Mouse (Mus musculus) heart, embryonic 12.5 days (tissue): ENCODE measurements around the gene Oas1c. TPM values are rescaled to one million over a fixed set of nuclear protein-coding genes. Genes with fewer than 3 reads are reported as not detected.

Experiments used
- microRNA-seq: library from miRNA; unstranded; fragments of <30 nt; microRNA quantifications from one replicate; pipeline ENCODE4, GENCODE M21; 2017
- polyA plus RNA-seq: library from polyadenylated mRNA; unstranded; fragments of >200 nt; fragmentation: Nextera tagmentation; extraction: Ambion mirVana; gene quantifications from 2 replicates; pipeline ENCODE4 v1.2.1, GENCODE M21; 2016

The Oas1c gene
- polyA plus RNA-seq, 1 experiment from 2014 or later: 0.19 TPM

Small RNA genes lying within 50 kb of the gene (microRNA-seq; reads per million reads assigned to microRNA genes)
- not detected for gene Gm22907

Other genes starting within 250 kb of the Oas1c start
- 17.1 and 17.3 TPM in 2 replicates for gene Tpcn1, start 223.8 kb downstream of the Oas1c start, polyA plus RNA-seq
- gene Iqcd, start 223.5 kb downstream of the Oas1c start, polyA plus RNA-seq: 0.19 and 0.33 TPM in 2 replicates
- gene Rita1, start 199.9 kb downstream of the Oas1c start, polyA plus RNA-seq: 9.1 and 10.8 TPM in 2 replicates
- gene Ddx54, start 199.8 kb downstream of the Oas1c start, polyA plus RNA-seq: 38.7 and 38.8 TPM in 2 replicates
- gene Cfap73, start 178.3 kb downstream of the Oas1c start, polyA plus RNA-seq: not detected in 2 replicates
- gene Rasal1, start 163.7 kb downstream of the Oas1c start, polyA plus RNA-seq: 0.21 TPM in 1 of 2 replicates, not detected in the other
- 0.24 and 0.28 TPM in 2 replicates for gene Dtx1, start 100.6 kb downstream of the Oas1c start, polyA plus RNA-seq
- gene Oas2, start 62.7 kb downstream of the Oas1c start, polyA plus RNA-seq: 0.08 and 0.11 TPM in 2 replicates
- 0.33 and 0.36 TPM in 2 replicates for gene Oas3, start 34.9 kb downstream of the Oas1c start, polyA plus RNA-seq
- gene Oas1e, start 17.0 kb downstream of the Oas1c start, polyA plus RNA-seq: not detected in 2 replicates
- not detected in 2 replicates for gene Oas1f, start 34.9 kb upstream of the Oas1c start, polyA plus RNA-seq
- not detected in 2 replicates for gene Oas1h, start 48.9 kb upstream of the Oas1c start, polyA plus RNA-seq
- not detected in 2 replicates for gene Oas1g, start 75.1 kb upstream of the Oas1c start, polyA plus RNA-seq
- gene Oas1a, start 95.0 kb upstream of the Oas1c start, polyA plus RNA-seq: 0.81 and 0.96 TPM in 2 replicates
- gene Oas1d, start 102.0 kb upstream of the Oas1c start, polyA plus RNA-seq: not detected in 2 replicates
- gene Rph3a, start 197.6 kb upstream of the Oas1c start, polyA plus RNA-seq: not detected in 2 replicates